Mouse (Mus musculus) MEL (cell line): ENCODE data around the gene Tnik.

Source experiments
- EP300 ChIP-seq, 2 experiments: IDR thresholded peaks; 2 replicates each; pipeline ENCODE4 v1.6.1; 2011; ENCODE audit warnings: improper control_type of control experiment in 2 of 2, low read length in 2 of 2, low read depth in 1 of 2, mild to moderate bottlenecking in 1 of 2
- GATA1 ChIP-seq: IDR thresholded peaks from 2 replicates; pipeline ENCODE4 v1.6.1; 2011; ENCODE audit warnings: low read depth, low read length, improper control_type of control experiment
- POLR2A ChIP-seq, 2 experiments: IDR thresholded peaks; 2 replicates each; pipeline ENCODE4 v1.6.1; 2011 to 2012; ENCODE audit warnings: low read length in 2 of 2, mild to moderate bottlenecking in 2 of 2, control low read depth in 1 of 2, improper control_type of control experiment in 1 of 2, low read depth in 1 of 2, moderate library complexity in 1 of 2; ENCODE audit not compliant: control insufficient read depth in 1 of 2, insufficient read depth in 1 of 2, poor library complexity in 1 of 2
- POLR2AphosphoS5 ChIP-seq: IDR thresholded peaks from 2 replicates; pipeline ENCODE4 v1.6.1; 2012; ENCODE audit warnings: low read depth, borderline replicate concordance, mild to moderate bottlenecking, inconsistent platforms, low read length, moderate library complexity, mixed read lengths
- USF2 ChIP-seq, 2 experiments: IDR thresholded peaks; 2 replicates each; pipeline ENCODE4 v1.6.1; 2011 to 2012; ENCODE audit warnings: improper control_type of control experiment in 2 of 2, low read length in 2 of 2, borderline replicate concordance in 1 of 2, inconsistent platforms in 1 of 2, low read depth in 1 of 2, mild to moderate bottlenecking in 1 of 2; ENCODE audit not compliant: insufficient read depth in 1 of 2
- ZMIZ1 ChIP-seq: IDR thresholded peaks from 2 replicates; pipeline ENCODE4 v1.6.1; 2012; ENCODE audit warnings: low read depth, mild to moderate bottlenecking, inconsistent platforms, low read length, improper control_type of control experiment, moderate library complexity

- no peak for TF ChIP-seq GATA1
- TF ChIP-seq EP300 (IDR thresholded peaks at IDR 0.05; ENCODE audit: low read depth in 1 of 2, low read length in 2 of 2): no peak
- no peak for TF ChIP-seq ZMIZ1
- no peak for TF ChIP-seq POLR2AphosphoS5
- no peak for TF ChIP-seq POLR2A (IDR thresholded peaks at IDR 0.05; ENCODE audit: control insufficient read depth in 1 of 2, insufficient read depth in 1 of 2, low read depth in 1 of 2, low read length in 2 of 2, poor library complexity in 1 of 2)
- no peak for TF ChIP-seq USF2 (IDR thresholded peaks at IDR 0.05; ENCODE audit: borderline replicate concordance in 1 of 2, insufficient read depth in 1 of 2, low read depth in 1 of 2, low read length in 2 of 2)
Measured at GRCm38 (mm10) chr3:28616386-28616785, 353.4 kb downstream of the Tnik start.
